Mouse (Mus musculus) intestine, embryonic 16.5 days (tissue): Measurements from ENCODE around the gene Tnpo2. TPM values are rescaled to one million over a fixed set of nuclear protein-coding genes. Genes with fewer than 3 reads are reported as not detected.
"Not testable (repeated sequence)": the region's sequence is repeated elsewhere in the genome, so short reads cannot be mapped to it uniquely, and the experiment has no call there.

Source experiments
- ATAC-seq: fragments of 200-750 bp; cut with Nextera tagmentation; 2 replicates; pipeline ENCODE4 v1.8.0; 2017; ENCODE audit warnings: moderate TSS enrichment, moderate library complexity
- H3K27ac ChIP-seq: fragments of 300-500 bp; sonication (generic); 2 replicates; pipeline ENCODE4 v1.5.1; 2014; ENCODE audit warnings: mild to moderate bottlenecking, low read length
- H3K27me3 ChIP-seq: fragments of 300-500 bp; sonication (generic); replicated peaks from 2 replicates; pipeline ENCODE4 v1.6.1; 2014; ENCODE audit warnings: low read length, control low read depth, mixed read lengths; ENCODE audit not compliant: control insufficient read depth, insufficient read depth
- H3K36me3 ChIP-seq: fragments of 300-500 bp; sonication (generic); 2 replicates; pipeline ENCODE4 v1.6.1; 2014; ENCODE audit warnings: low read length, control low read depth; ENCODE audit not compliant: control insufficient read depth, insufficient read depth
- H3K4me1 ChIP-seq: fragments of 300-500 bp; sonication (generic); 2 replicates; pipeline ENCODE4 v1.6.1; 2014; ENCODE audit warnings: low read length, control low read depth, mixed read lengths; ENCODE audit not compliant: control insufficient read depth, insufficient read depth
- H3K4me2 ChIP-seq: fragments of 300-500 bp; sonication (generic); 2 replicates; pipeline ENCODE4 v1.6.1; 2014; ENCODE audit warnings: low read depth, low read length, control low read depth
- H3K4me3 ChIP-seq: fragments of 300-500 bp; sonication (generic); 2 replicates; pipeline ENCODE4 v1.5.1; 2014; ENCODE audit warnings: mild to moderate bottlenecking, low read length
- H3K9ac ChIP-seq: fragments of 300-500 bp; sonication (generic); 2 replicates; pipeline ENCODE4 v1.6.1; 2014; ENCODE audit warnings: low read depth, low read length
- H3K9me3 ChIP-seq: fragments of 300-500 bp; sonication (generic); 2 replicates; pipeline ENCODE4 v1.6.1; 2016; ENCODE audit warnings: low read length, control low read depth; ENCODE audit not compliant: control insufficient read depth
- WGBS: fragments of 180-500 bp; shearing (Covaris S2); extraction: QIAGEN DNeasy Blood & Tissue Kit; methylation state at CpG from one replicate; pipeline ENCODE4 v1.1.7; 2014; 5-methylcytosine and 5-hydroxymethylcytosine counted together
- polyA plus RNA-seq: library from polyadenylated mRNA; unstranded; fragments of >200 nt; fragmentation: Nextera tagmentation; extraction: Ambion mirVana; gene quantifications from 2 replicates; pipeline ENCODE4 v1.2.1, GENCODE M21; 2015

Gene Tnpo2
- polyA plus RNA-seq, 1 experiment from 2014 or later, result 22.0 TPM

- Histone ChIP-seq H3K4me2 (no peak overlapping the region), H3K9me3 (no peaks in the 10 kb centered on the region), H3K4me3 (no peak overlapping the region), H3K9ac (no peak overlapping the region), H3K36me3 (0 out of 2 replicates have a peak, but pooled peaks cover 2% of the 10 kb centered on the region), H3K4me1 (peaks cover 16% of the 10 kb centered on the region), H3K27ac (no peak overlapping the region), H3K27me3 (no peaks in the 10 kb centered on the region)
- no peak for ATAC-seq
- 85% methylated on average over 10 of the region's 10 CpGs for WGBS
Measured at GRCm38 (mm10) chr8:85074617-85075016, 37.9 kb downstream of the Tnpo2 start.

- 0 out of 2 replicates have a peak, but pooled peaks cover 2% of the 10 kb centered on the region for H3K36me3 ChIP-seq
- H3K4me1 ChIP-seq, result peaks cover 15% of the 10 kb centered on the region
- no peak overlapping the region for H3K27ac ChIP-seq
- no peak overlapping the region for H3K4me2 ChIP-seq
- 79% methylated on average over 9 of the region's 9 CpGs for WGBS
- no peak for ATAC-seq
- no peaks in the 10 kb centered on the region for H3K9me3 ChIP-seq
- H3K27me3 ChIP-seq, result no peaks in the 10 kb centered on the region
- H3K9ac ChIP-seq, result no peak overlapping the region
- no peak overlapping the region for H3K4me3 ChIP-seq
Measured at GRCm38 (mm10) chr8:85076001-85076400, 39.3 kb downstream of the Tnpo2 start.

- H3K36me3 ChIP-seq, result 0 out of 2 replicates have a peak, but pooled peaks cover 2% of the 10 kb centered on the region
Measured at GRCm38 (mm10) chr8:85076993-85077392, 40.3 kb downstream of the Tnpo2 start.

GRCm38 (mm10) chr8:85080214-85080531, 43.5 kb downstream of the Tnpo2 start:
- peak overlapping the region; percentile 90 for H3K4me2 ChIP-seq
- 0 out of 2 replicates have a peak, but pooled peaks cover under 1% of the 10 kb centered on the region for H3K36me3 ChIP-seq
- under 1% methylated on average over 25 of the region's 25 CpGs for WGBS
- no peaks in the 10 kb centered on the region for H3K9me3 ChIP-seq
- no peaks in the 10 kb centered on the region for H3K27me3 ChIP-seq
- peak overlapping the region; percentile 85; the same call in 1 of the 2 replicates for H3K27ac ChIP-seq
- ATAC-seq, result no peak
- H3K4me3 ChIP-seq, result peak overlapping the region; percentile 95
- H3K9ac ChIP-seq, result peak overlapping the region; percentile 96
- peaks cover 16% of the 10 kb centered on the region for H3K4me1 ChIP-seq

More at GRCm38 (mm10) chr8:85076993-85077392, 40.3 kb downstream of the Tnpo2 start:
- no peak overlapping the region for H3K4me2 ChIP-seq
- no peaks in the 10 kb centered on the region for H3K9me3 ChIP-seq
- WGBS, result 0% methylated on average over 2 of the region's 2 CpGs
- peak; percentile 45; the same call in 1 of the 2 replicates for ATAC-seq
- H3K4me1 ChIP-seq, result peaks cover 18% of the 10 kb centered on the region
- no peak overlapping the region for H3K4me3 ChIP-seq
- no peaks in the 10 kb centered on the region for H3K27me3 ChIP-seq
- H3K9ac ChIP-seq, result no peak overlapping the region
- H3K27ac ChIP-seq, result no peak overlapping the region

- Histone ChIP-seq H3K9ac (peak within 1 kb of the TSS; percentile 96), H3K9me3 (no peaks in the 10 kb centered on the region), H3K27me3 (no peaks in the 10 kb centered on the region), H3K27ac (peak within 1 kb of the TSS; percentile 85), H3K4me1 (peaks cover 16% of the 10 kb centered on the region), H3K36me3 (0 out of 2 replicates have a peak, but pooled peaks cover 5% of the 10 kb centered on the region), H3K4me2 (peak within 1 kb of the TSS; percentile 90), H3K4me3 (peak within 1 kb of the TSS; percentile 95)
- under 1% methylated on average over 30 of the region's 30 CpGs for WGBS
- ATAC-seq, result peak; percentile 8; the same call in 1 of the 2 replicates
Measured at GRCm38 (mm10) chr8:85080532-85081215, 44.0 kb downstream of the Tnpo2 start, which contains the start of gene Wdr83os. Wdr83os (plus strand) TSS chr8:85080740.

GRCm38 (mm10) chr8:85081216-85081555, 44.5 kb downstream of the Tnpo2 start, which contains the start of gene Wdr83:
Wdr83 (minus strand) TSS chr8:85081306.
- Histone ChIP-seq H3K9ac (peak within 1 kb of the TSS; percentile 96), H3K9me3 (no peaks in the 10 kb centered on the region), H3K4me3 (peak within 1 kb of the TSS; percentile 95), H3K27ac (peak within 1 kb of the TSS; percentile 85), H3K36me3 (0 out of 2 replicates have a peak, but pooled peaks cover 8% of the 10 kb centered on the region), H3K4me2 (peak within 1 kb of the TSS; percentile 90), H3K27me3 (no peaks in the 10 kb centered on the region), H3K4me1 (peaks cover 16% of the 10 kb centered on the region)
- 0% methylated on average over 9 of the region's 9 CpGs for WGBS
- peak; percentile 52 for ATAC-seq

- H3K27me3 ChIP-seq, H3K4me3 ChIP-seq, ATAC-seq, H3K27ac ChIP-seq, H3K9me3 ChIP-seq, H3K9ac ChIP-seq, H3K4me2 ChIP-seq: not testable (repeated sequence)
- 86% methylated on average over 4 of the region's 4 CpGs for WGBS
- Histone ChIP-seq H3K4me1 (peaks cover 16% of the 10 kb centered on the region), H3K36me3 (peaks cover 12% of the 10 kb centered on the region; the same call in 1 of the 2 replicates)
Measured at GRCm38 (mm10) chr8:85082169-85082568, 45.5 kb downstream of the Tnpo2 start.

- H3K9ac ChIP-seq, result peak within 1 kb of the TSS; percentile 88
- H3K4me2 ChIP-seq, result peak within 1 kb of the TSS; percentile 86
- H3K27ac ChIP-seq, result peak within 1 kb of the TSS; percentile 71
- no peaks in the 10 kb centered on the region for H3K27me3 ChIP-seq
- WGBS, result under 1% methylated on average over 30 of the region's 30 CpGs
- no peaks in the 10 kb centered on the region for H3K9me3 ChIP-seq
- peak; percentile 91 for ATAC-seq
- peaks cover 16% of the 10 kb centered on the region for H3K4me1 ChIP-seq
- H3K4me3 ChIP-seq, result peak within 1 kb of the TSS; percentile 83
- peaks cover 13% of the 10 kb centered on the region; the same call in 1 of the 2 replicates for H3K36me3 ChIP-seq
Measured at GRCm38 (mm10) chr8:85083108-85083813, 46.5 kb downstream of the Tnpo2 start, which contains the start of gene Man2b1. Man2b1 (plus strand) TSS chr8:85083270.

GRCm38 (mm10) chr8:85084633-85085032, 47.9 kb downstream of the Tnpo2 start:
- WGBS, result 81% methylated on average over 8 of the region's 8 CpGs
- H3K4me2 ChIP-seq, result no peak overlapping the region
- no peak for ATAC-seq

More at GRCm38 (mm10) chr8:85084633-85085032, 47.9 kb downstream of the Tnpo2 start:
- H3K36me3 ChIP-seq, result peaks cover 18% of the 10 kb centered on the region; the same call in 1 of the 2 replicates
- H3K4me3 ChIP-seq, result no peak overlapping the region
- peaks cover 13% of the 10 kb centered on the region for H3K4me1 ChIP-seq
- H3K9ac ChIP-seq, result no peak overlapping the region
- H3K27ac ChIP-seq, result no peak overlapping the region
- H3K9me3 ChIP-seq, result no peaks in the 10 kb centered on the region
- no peaks in the 10 kb centered on the region for H3K27me3 ChIP-seq
